Mouse (Mus musculus): Measurements from ENCODE around the gene B3gnt6. TPM values are rescaled to one million over a fixed set of nuclear protein-coding genes. Genes with fewer than 3 reads are reported as not detected.

The B3gnt6 gene
- polyA plus RNA-seq (2015; fragmentation: Nextera tagmentation; extraction: Ambion mirVana), result 0.05 TPM in 2 replicates

DNA sequence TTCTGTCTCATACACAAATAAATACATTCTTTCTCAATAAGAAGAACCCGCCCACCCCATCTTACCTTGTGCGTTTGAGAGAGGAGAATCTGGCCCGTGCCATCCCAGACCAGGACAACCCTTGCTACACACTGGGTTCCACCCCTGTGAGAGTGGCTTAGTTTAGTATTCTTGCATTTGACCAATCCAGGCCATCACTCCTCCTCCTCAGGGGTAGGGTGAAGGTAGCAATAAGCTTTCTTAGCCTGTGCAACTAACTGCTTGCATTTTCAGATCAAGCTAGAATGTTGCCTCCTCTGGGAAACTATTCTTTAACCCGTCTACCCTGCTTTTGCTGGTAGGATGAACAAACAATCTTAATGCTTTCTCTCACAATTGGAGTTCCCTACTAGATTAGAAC is at the start of gene B3gnt6:
B3gnt6 (minus strand) TSS at position 101 of the 400 bp plus-strand sequence.
- Histone ChIP-seq H3K27ac (ENCODE audit: low read depth) (no peak within 1 kb of the TSS), H3K4me2 (ENCODE audit: low read depth, low read length) (no peak within 1 kb of the TSS), H3K9ac (replicated peaks) (no peak within 1 kb of the TSS), H3K4me3 (ENCODE audit: low read depth, low read length) (no peak within 1 kb of the TSS), H3K9me3 (ENCODE audit: low read length) (no peaks in the 10 kb centered on the region), H3K4me1 (ENCODE audit: insufficient read depth) (peaks cover 5% of the 10 kb centered on the region), H3K36me3 (replicated peaks; ENCODE audit: insufficient read depth, low read length) (no peaks in the 10 kb centered on the region), H3K27me3 (ENCODE audit: insufficient read depth, low read length) (peaks cover 16% of the 10 kb centered on the region)
- DNase-seq (no peak), ATAC-seq (no peak)
- WGBS (ENCODE audit: insufficient replicate concordance), result 86% methylated on average over 4 of the region's 4 CpGs
- TF ChIP-seq CTCF (IDR thresholded peaks at IDR 0.05; ENCODE audit: low read depth), result no peak
- no peak for TF ChIP-seq EP300 (IDR thresholded peaks at IDR 0.05; ENCODE audit: low read depth)

DNA sequence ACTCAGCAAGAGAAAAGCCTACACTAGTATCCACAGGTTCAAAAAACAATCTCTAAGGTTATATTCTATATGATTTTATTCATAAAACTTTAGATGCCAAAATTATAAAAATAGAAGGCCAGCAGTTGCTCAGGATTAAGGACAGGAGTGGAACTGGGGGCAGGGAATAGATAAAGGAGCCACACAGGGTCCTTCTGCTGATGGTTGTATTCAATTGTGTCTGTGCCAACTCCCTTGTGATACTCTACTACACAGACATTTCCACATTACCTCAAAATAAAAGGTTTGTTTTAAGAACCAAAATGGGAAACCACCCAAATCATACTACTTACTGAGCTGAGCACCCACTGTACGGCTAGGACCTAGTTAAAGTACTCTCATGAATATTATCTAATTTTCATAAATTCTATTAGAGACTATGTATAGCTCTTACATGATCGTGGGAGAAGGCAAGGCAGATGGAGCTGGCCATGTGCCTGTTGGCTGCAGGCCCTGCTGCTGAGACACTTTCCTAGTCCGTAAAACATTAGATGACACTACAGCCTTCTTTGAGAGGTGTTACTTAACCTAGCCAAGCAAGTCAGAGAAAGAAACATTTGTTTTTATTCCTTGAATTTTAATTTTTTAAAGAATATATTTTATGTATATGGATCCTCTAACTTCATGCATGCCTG is 37.5 kb upstream of the B3gnt6 start:
- no peak overlapping the region for H3K9ac ChIP-seq (replicated peaks)
- ATAC-seq, result no peak
- no peak for DNase-seq
- no peak overlapping the region for H3K4me3 ChIP-seq (ENCODE audit: low read depth, low read length)
- H3K4me2 ChIP-seq (ENCODE audit: low read depth, low read length), result no peak overlapping the region
- no peaks in the 10 kb centered on the region for H3K27me3 ChIP-seq (ENCODE audit: insufficient read depth, low read length)
- no peaks in the 10 kb centered on the region for H3K4me1 ChIP-seq (ENCODE audit: insufficient read depth)
- H3K36me3 ChIP-seq (replicated peaks; ENCODE audit: insufficient read depth, low read length), result peaks cover 6% of the 10 kb centered on the region; the same call in 1 of the 2 replicates
- 83% methylated on average over 3 of the region's 3 CpGs for WGBS (ENCODE audit: insufficient replicate concordance)
- TF ChIP-seq EP300 (IDR thresholded peaks at IDR 0.05; ENCODE audit: low read depth), result no peak
- TF ChIP-seq CTCF (IDR thresholded peaks at IDR 0.05; ENCODE audit: low read depth), result no peak
- H3K27ac ChIP-seq (ENCODE audit: low read depth), result no peak overlapping the region
- H3K9me3 ChIP-seq (ENCODE audit: low read length), result no peaks in the 10 kb centered on the region

DNA sequence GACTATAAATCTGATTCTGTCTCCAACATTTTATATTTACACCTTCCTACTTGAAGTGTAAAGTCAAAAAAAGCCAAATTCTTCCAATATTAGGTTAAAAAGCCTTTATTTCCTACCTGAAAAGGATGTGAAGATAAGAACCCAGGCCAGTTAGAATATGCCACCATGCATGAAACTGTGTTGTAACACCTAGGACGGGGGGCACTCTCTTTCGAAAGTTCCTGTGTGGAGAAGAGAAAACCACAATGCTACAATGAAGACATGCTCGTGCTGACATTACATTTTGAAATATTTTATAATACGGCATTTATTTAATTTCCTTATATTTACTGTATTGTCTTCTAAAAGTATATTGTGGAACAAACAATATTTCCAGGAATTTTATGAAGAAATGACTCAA is 24.5 kb upstream of the B3gnt6 start:
- Histone ChIP-seq H3K27me3 (ENCODE audit: insufficient read depth, low read length) (no peaks in the 10 kb centered on the region), H3K4me2 (ENCODE audit: low read depth, low read length) (no peak overlapping the region), H3K4me3 (ENCODE audit: low read depth, low read length) (no peak overlapping the region), H3K9ac (replicated peaks) (no peak overlapping the region), H3K9me3 (ENCODE audit: low read length) (no peaks in the 10 kb centered on the region), H3K36me3 (replicated peaks; ENCODE audit: insufficient read depth, low read length) (peaks cover 3% of the 10 kb centered on the region; the same call in 1 of the 2 replicates), H3K27ac (ENCODE audit: low read depth) (no peak overlapping the region), H3K4me1 (ENCODE audit: insufficient read depth) (no peaks in the 10 kb centered on the region)
- no peak for ATAC-seq
- TF ChIP-seq EP300 (IDR thresholded peaks at IDR 0.05; ENCODE audit: low read depth) (no peak), CTCF (IDR thresholded peaks at IDR 0.05; ENCODE audit: low read depth) (no peak)
- no peak for DNase-seq
- WGBS (ENCODE audit: insufficient replicate concordance), result 82% methylated on average over 4 of the region's 4 CpGs

DNA sequence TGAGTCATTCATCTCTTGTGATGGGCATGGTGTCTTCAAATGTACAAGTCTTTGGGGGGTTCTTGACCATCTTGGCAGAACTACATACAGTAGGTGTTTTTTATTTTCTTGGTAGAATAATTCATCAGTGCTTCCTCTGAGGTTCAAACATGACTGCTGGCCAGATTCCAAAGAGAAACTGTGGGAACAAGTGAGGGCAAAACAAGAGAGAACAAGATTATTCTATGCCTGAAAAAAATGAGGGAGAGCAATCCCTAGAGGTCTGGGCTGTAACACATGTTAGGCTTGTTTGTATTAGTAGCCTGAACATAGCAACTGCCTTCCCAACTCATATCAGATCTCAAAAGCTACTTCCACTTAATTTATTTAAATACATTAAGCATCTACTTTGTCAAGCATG is 17.4 kb upstream of the B3gnt6 start:
- Histone ChIP-seq H3K9me3 (ENCODE audit: low read length) (no peaks in the 10 kb centered on the region), H3K27me3 (ENCODE audit: insufficient read depth, low read length) (no peaks in the 10 kb centered on the region), H3K9ac (replicated peaks) (no peak overlapping the region), H3K4me3 (ENCODE audit: low read depth, low read length) (no peak overlapping the region), H3K27ac (ENCODE audit: low read depth) (no peak overlapping the region), H3K36me3 (replicated peaks; ENCODE audit: insufficient read depth, low read length) (peaks cover 9% of the 10 kb centered on the region), H3K4me2 (ENCODE audit: low read depth, low read length) (no peak overlapping the region), H3K4me1 (ENCODE audit: insufficient read depth) (no peaks in the 10 kb centered on the region)
- ATAC-seq (no peak), DNase-seq (no peak)
- TF ChIP-seq EP300 (IDR thresholded peaks at IDR 0.05; ENCODE audit: low read depth) (no peak), CTCF (IDR thresholded peaks at IDR 0.05; ENCODE audit: low read depth) (no peak)

DNA sequence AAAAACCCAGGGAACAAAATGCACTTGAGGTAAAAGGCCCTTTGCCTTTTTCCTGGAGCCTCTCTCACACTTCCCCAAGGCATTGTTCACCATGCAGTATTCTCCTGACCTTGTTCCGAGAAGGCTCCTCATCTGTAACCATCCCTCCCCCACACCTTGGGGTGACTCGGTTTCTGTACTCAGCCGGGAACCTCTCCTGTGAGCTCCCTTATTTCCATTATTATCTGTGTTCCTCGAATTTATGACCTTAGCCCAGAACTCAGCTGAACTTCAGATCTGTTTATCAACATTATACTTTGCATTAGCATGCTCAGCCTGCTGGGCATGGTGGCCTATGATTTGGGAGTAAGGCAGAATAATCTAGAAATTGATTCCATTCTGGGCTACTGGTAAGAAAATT is 3.7 kb upstream of the B3gnt6 start:
- H3K4me2 ChIP-seq (ENCODE audit: low read depth, low read length), result no peak overlapping the region
- no peaks in the 10 kb centered on the region for H3K36me3 ChIP-seq (replicated peaks; ENCODE audit: insufficient read depth, low read length)
- no peak for TF ChIP-seq EP300 (IDR thresholded peaks at IDR 0.05; ENCODE audit: low read depth)
- TF ChIP-seq CTCF (IDR thresholded peaks at IDR 0.05; ENCODE audit: low read depth), result no peak
- H3K27me3 ChIP-seq (ENCODE audit: insufficient read depth, low read length), result 0 out of 2 replicates have a peak, but pooled peaks cover 3% of the 10 kb centered on the region
- no peaks in the 10 kb centered on the region for H3K4me1 ChIP-seq (ENCODE audit: insufficient read depth)
- H3K9me3 ChIP-seq (ENCODE audit: low read length), result no peaks in the 10 kb centered on the region
- no peak for ATAC-seq
- no peak overlapping the region for H3K9ac ChIP-seq (replicated peaks)
- DNase-seq, result no peak
- H3K27ac ChIP-seq (ENCODE audit: low read depth), result no peak overlapping the region
- WGBS (ENCODE audit: insufficient replicate concordance), result 74% methylated on average over 4 of the region's 4 CpGs
- H3K4me3 ChIP-seq (ENCODE audit: low read depth, low read length), result no peak overlapping the region

DNA sequence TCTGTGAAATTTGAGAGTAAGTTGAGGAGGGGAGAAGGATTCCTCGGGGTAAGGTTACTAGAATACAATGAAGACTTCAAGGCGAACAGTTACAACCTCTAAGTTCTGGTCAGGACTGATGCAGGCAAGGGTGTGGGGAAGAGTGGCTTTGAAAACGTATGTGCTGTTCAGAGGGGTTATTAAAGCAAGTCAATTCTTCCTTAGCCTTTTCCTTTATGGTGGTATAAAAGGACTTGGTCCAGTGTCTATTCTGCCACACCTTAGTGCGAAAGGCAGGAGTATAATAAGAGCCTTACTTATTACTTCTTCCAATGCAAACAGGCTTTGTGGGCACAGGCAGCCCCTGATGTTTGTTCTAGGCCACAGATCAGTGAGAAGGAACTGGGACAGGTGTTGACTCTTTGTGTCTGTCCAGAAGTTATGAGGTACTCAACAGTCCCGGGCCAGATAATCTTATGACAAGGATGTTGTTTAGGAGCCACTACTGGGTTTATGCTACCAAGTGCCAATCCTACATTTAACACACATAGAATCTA is 2.3 kb upstream of the B3gnt6 start:
- H3K4me3 ChIP-seq (ENCODE audit: low read depth, low read length), result no peak overlapping the region
- H3K27me3 ChIP-seq (ENCODE audit: insufficient read depth, low read length), result 0 out of 2 replicates have a peak, but pooled peaks cover 6% of the 10 kb centered on the region
- H3K36me3 ChIP-seq (replicated peaks; ENCODE audit: insufficient read depth, low read length), result no peaks in the 10 kb centered on the region
- ATAC-seq (no peak), DNase-seq (no peak)
- H3K4me2 ChIP-seq (ENCODE audit: low read depth, low read length), result no peak overlapping the region
- H3K9me3 ChIP-seq (ENCODE audit: low read length), result no peaks in the 10 kb centered on the region
- no peak overlapping the region for H3K27ac ChIP-seq (ENCODE audit: low read depth)
- WGBS (ENCODE audit: insufficient replicate concordance), result 81% methylated on average over 5 of the region's 5 CpGs
- H3K9ac ChIP-seq (replicated peaks), result no peak overlapping the region
- TF ChIP-seq EP300 (IDR thresholded peaks at IDR 0.05; ENCODE audit: low read depth) (no peak), CTCF (IDR thresholded peaks at IDR 0.05; ENCODE audit: low read depth) (no peak)
- H3K4me1 ChIP-seq (ENCODE audit: insufficient read depth), result no peaks in the 10 kb centered on the region
